Mouse (Mus musculus) lung, adult 18-20 months (tissue): Measurements from ENCODE around the gene Slc1a7.

ENCODE experiments used
- DNase-seq, 2 experiments: peaks; one replicate each; pipeline ENCODE4 v3.0.0; 2022; ENCODE audit warnings: mixed read lengths in 2 of 2

Slc1a7 gene

GRCm38 (mm10) chr4:107971162-107971561, 3.0 kb downstream of the Slc1a7 start:
- DNase-seq, result no peak

GRCm38 (mm10) chr4:107974527-107974926, 6.4 kb downstream of the Slc1a7 start:
- DNase-seq, result no peak

- no peak for DNase-seq
Measured at GRCm38 (mm10) chr4:107975004-107975403, 6.9 kb downstream of the Slc1a7 start.

- DNase-seq, result no peak
Measured at GRCm38 (mm10) chr4:107977593-107977992, 9.5 kb downstream of the Slc1a7 start.

GRCm38 (mm10) chr4:107979530-107979929, 11.4 kb downstream of the Slc1a7 start:
- DNase-seq, result no peak

- DNase-seq, result no peak
Measured at GRCm38 (mm10) chr4:107980002-107980600, 12.0 kb downstream of the Slc1a7 start.

GRCm38 (mm10) chr4:107983717-107984116, 15.6 kb downstream of the Slc1a7 start:
- no peak for DNase-seq

GRCm38 (mm10) chr4:107984282-107984981, 16.3 kb downstream of the Slc1a7 start:
- DNase-seq, result peak; percentile 66 to 67

- DNase-seq, result no peak
Measured at GRCm38 (mm10) chr4:107985812-107986211, 17.7 kb downstream of the Slc1a7 start.

- DNase-seq, result no peak
Measured at GRCm38 (mm10) chr4:107986386-107987168, 18.4 kb downstream of the Slc1a7 start.

GRCm38 (mm10) chr4:107988931-107989330, 20.8 kb downstream of the Slc1a7 start:
- peak; percentile 30 for DNase-seq

GRCm38 (mm10) chr4:107990818-107991217, 22.7 kb downstream of the Slc1a7 start:
- DNase-seq, result no peak

- DNase-seq, result no peak
Measured at GRCm38 (mm10) chr4:107991879-107992278, 23.7 kb downstream of the Slc1a7 start.

- DNase-seq, result no peak
Measured at GRCm38 (mm10) chr4:107995011-107995410, 26.9 kb downstream of the Slc1a7 start.

- DNase-seq, result no peak
Measured at GRCm38 (mm10) chr4:107995727-107996126, 27.6 kb downstream of the Slc1a7 start.

GRCm38 (mm10) chr4:107996418-107996986, 28.4 kb downstream of the Slc1a7 start:
- DNase-seq, result peak; percentile 10 to 22

- peak; percentile 46 to 51 for DNase-seq
Measured at GRCm38 (mm10) chr4:107998641-107999332, 30.7 kb downstream of the Slc1a7 start.

GRCm38 (mm10) chr4:107999380-107999779, 31.2 kb downstream of the Slc1a7 start:
- no peak for DNase-seq

- DNase-seq, result no peak
Measured at GRCm38 (mm10) chr4:108005328-108005727, 37.2 kb downstream of the Slc1a7 start.

GRCm38 (mm10) chr4:108007532-108008103, 39.5 kb downstream of the Slc1a7 start:
- DNase-seq, result no peak

- no peak for DNase-seq
Measured at GRCm38 (mm10) chr4:108008541-108008940, 40.4 kb downstream of the Slc1a7 start.

GRCm38 (mm10) chr4:108014466-108014865, 46.3 kb downstream of the Slc1a7 start:
- no peak for DNase-seq
